Mouse (Mus musculus) liver, embryonic 15.5 days (tissue): ENCODE data around the gene Asphd2. TPM values are rescaled to one million over a fixed set of nuclear protein-coding genes. Genes with fewer than 3 reads are reported as not detected.

Experiments used
- ATAC-seq: fragments of 200-750 bp; cut with Nextera tagmentation; 2 replicates; pipeline ENCODE4 v1.8.0; 2017; ENCODE audit warnings: moderate number of reproducible peaks, mild to moderate bottlenecking, moderate library complexity; ENCODE audit not compliant: insufficient read depth
- H3K27ac ChIP-seq: fragments of 300-500 bp; sonication (generic); replicated peaks from 2 replicates; pipeline ENCODE4 v1.5.1; 2015; ENCODE audit warnings: mild to moderate bottlenecking, inconsistent platforms
- H3K27me3 ChIP-seq: fragments of 300-500 bp; sonication (generic); 2 replicates; pipeline ENCODE4 v1.6.1; 2015; ENCODE audit warnings: mild to moderate bottlenecking, inconsistent platforms
- H3K36me3 ChIP-seq: fragments of 300-500 bp; sonication (generic); replicated peaks from 2 replicates; pipeline ENCODE4 v1.6.1; 2015; ENCODE audit warnings: moderate library complexity, mild to moderate bottlenecking, inconsistent platforms
- H3K4me1 ChIP-seq: fragments of 300-500 bp; sonication (generic); replicated peaks from 2 replicates; pipeline ENCODE4 v1.6.1; 2015; ENCODE audit warnings: inconsistent platforms
- H3K4me2 ChIP-seq: fragments of 300-500 bp; sonication (generic); 2 replicates; pipeline ENCODE4 v1.6.1; 2015; ENCODE audit warnings: moderate library complexity, mild to moderate bottlenecking, inconsistent platforms
- H3K4me3 ChIP-seq: fragments of 300-500 bp; sonication (generic); replicated peaks from 2 replicates; pipeline ENCODE4 v1.5.1; 2015; ENCODE audit warnings: mild to moderate bottlenecking, inconsistent platforms
- H3K9ac ChIP-seq: fragments of 300-500 bp; sonication (generic); 2 replicates; pipeline ENCODE4 v1.6.1; 2015; ENCODE audit warnings: moderate library complexity, mild to moderate bottlenecking, inconsistent platforms
- H3K9me3 ChIP-seq: fragments of 300-500 bp; sonication (generic); replicated peaks from 2 replicates; pipeline ENCODE4 v1.6.1; 2016; ENCODE audit warnings: inconsistent platforms
- WGBS: fragments of 180-500 bp; shearing (Covaris S2); methylation state at CpG from one replicate; pipeline ENCODE4 v1.1.7; 2015; ENCODE audit warnings: mixed read lengths; ENCODE audit not compliant: insufficient replicate concordance; 5-methylcytosine and 5-hydroxymethylcytosine counted together
- polyA plus RNA-seq: library from polyadenylated mRNA; unstranded; fragments of >200 nt; fragmentation: Nextera tagmentation; extraction: Ambion mirVana; gene quantifications from 2 replicates; pipeline ENCODE4 v1.2.1, GENCODE M21; 2015

Asphd2 gene
- polyA plus RNA-seq, 1 experiment from 2014 or later: 0.24 TPM

- Histone ChIP-seq H3K27me3 (peaks cover 58% of the 10 kb centered on the region), H3K9me3 (no peaks in the 10 kb centered on the region), H3K4me3 (no peak overlapping the region), H3K27ac (no peak overlapping the region), H3K4me2 (no peak overlapping the region), H3K9ac (no peak overlapping the region), H3K4me1 (peaks cover 10% of the 10 kb centered on the region), H3K36me3 (no peaks in the 10 kb centered on the region)
- no peak for ATAC-seq
- WGBS: 52% methylated on average over 16 of the region's 16 CpGs
These were observed 3.7 kb downstream of the Asphd2 start for GRCm38 (mm10) chr5:112391002-112391401.

DNA sequence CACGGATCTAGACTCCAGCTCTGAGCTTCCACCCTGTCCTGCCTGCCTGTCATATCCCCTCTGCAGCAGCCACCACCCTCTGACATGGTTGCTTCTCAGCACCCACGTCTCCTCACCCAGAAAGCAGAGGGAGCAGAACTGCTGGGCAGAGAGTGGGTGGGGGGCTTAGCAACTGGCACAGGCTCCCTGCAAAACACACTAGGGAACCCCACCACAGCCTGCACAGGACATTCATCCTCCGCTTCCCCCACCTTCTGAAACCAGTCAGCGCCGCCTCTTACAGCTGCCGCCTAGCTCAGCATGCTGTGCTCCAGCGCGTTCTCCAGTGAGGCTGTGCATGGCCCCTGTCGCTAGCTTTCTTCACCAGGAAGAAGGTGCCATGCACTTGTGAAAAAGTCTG is 5.3 kb downstream of the Asphd2 start:
- WGBS: 55% methylated on average over 9 of the region's 9 CpGs
- Histone ChIP-seq H3K27me3 (peaks cover 41% of the 10 kb centered on the region), H3K9ac (no peak overlapping the region), H3K27ac (no peak overlapping the region), H3K4me1 (peaks cover 17% of the 10 kb centered on the region), H3K36me3 (no peaks in the 10 kb centered on the region), H3K9me3 (no peaks in the 10 kb centered on the region), H3K4me3 (no peak overlapping the region), H3K4me2 (no peak overlapping the region)
- ATAC-seq: no peak

DNA sequence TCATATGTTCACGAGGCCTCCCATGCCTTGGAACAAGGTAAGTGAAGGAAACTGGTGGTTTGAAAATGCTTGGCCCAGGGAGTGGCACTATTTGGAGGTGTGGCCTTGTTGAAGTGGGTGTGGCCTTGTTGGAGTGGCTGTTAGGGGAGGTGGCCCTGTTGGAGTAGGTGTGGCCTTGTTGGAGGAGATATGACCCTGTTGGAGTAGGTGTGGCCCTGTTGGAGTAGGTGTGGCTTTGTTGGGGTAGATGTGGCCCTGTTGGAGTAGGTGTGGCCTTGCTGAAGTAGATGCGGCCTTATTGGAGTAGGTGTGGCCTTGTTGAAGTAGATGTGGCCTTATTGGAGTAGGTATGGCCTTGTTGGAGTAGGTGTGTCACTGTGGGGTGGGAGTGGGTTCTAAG is 8.7 kb downstream of the Asphd2 start:
- H3K36me3 ChIP-seq: no peaks in the 10 kb centered on the region
- no peak overlapping the region for H3K27ac ChIP-seq
- no peak overlapping the region for H3K4me3 ChIP-seq
- no peaks in the 10 kb centered on the region for H3K9me3 ChIP-seq
- peaks cover 8% of the 10 kb centered on the region for H3K27me3 ChIP-seq
- 41% methylated on average over 2 of the region's 2 CpGs for WGBS
- H3K9ac ChIP-seq: no peak overlapping the region
- H3K4me2 ChIP-seq: no peak overlapping the region
- peaks cover 17% of the 10 kb centered on the region for H3K4me1 ChIP-seq
- peak; percentile 82 for ATAC-seq

DNA sequence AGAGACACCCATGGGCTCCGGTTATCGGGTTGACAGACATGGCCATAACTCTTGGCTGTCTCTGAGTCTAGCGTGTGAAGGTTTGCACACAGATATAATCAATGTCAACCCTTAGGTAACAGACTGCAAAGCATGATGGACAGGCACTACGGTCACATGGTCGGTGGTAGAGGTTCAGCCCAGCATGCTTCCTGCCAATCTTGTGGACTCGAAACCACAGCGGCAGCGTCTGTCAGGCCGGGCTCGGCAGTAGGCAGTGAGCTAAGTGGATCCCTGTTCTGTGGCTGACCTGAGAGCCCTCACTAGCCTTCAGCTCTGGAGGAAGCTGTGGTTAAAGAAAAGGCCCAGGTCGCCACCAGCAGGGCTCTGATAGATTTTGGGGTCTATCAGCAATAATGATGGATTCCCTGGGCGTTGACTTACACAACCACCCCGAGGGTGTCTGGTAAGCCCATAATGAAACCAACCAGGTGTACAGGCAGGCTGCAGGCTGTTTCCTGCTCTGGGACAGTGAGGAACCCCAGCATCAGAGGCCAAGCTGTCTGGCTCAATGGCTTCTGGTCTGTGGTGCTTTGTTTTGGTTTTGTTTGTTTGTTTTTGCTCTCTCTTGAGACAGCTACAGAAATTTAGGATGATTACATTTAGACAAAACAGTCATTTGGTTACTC is 9.7 kb downstream of the Asphd2 start:
- H3K27ac ChIP-seq: no peak overlapping the region
- WGBS: 17% methylated on average over 13 of the region's 13 CpGs

GRCm38 (mm10) chr5:112382641-112383330 is 11.9 kb downstream of the Asphd2 start:
- Histone ChIP-seq H3K4me2 (no peak overlapping the region), H3K4me1 (peaks cover 17% of the 10 kb centered on the region), H3K9ac (no peak overlapping the region), H3K27ac (no peak overlapping the region), H3K36me3 (0 out of 2 replicates have a peak, but pooled peaks cover 9% of the 10 kb centered on the region), H3K4me3 (no peak overlapping the region), H3K9me3 (no peaks in the 10 kb centered on the region), H3K27me3 (no peaks in the 10 kb centered on the region)
- WGBS: 62% methylated on average over 17 of the region's 17 CpGs
- no peak for ATAC-seq

More for the DNA sequence above, 9.7 kb downstream of the Asphd2 start:
- Histone ChIP-seq H3K4me2 (no peak overlapping the region), H3K4me1 (peaks cover 17% of the 10 kb centered on the region), H3K27me3 (peaks cover under 1% of the 10 kb centered on the region; the same call in 1 of the 2 replicates), H3K9ac (no peak overlapping the region), H3K9me3 (no peaks in the 10 kb centered on the region), H3K4me3 (no peak overlapping the region), H3K36me3 (no peaks in the 10 kb centered on the region)
- no peak for ATAC-seq

- Histone ChIP-seq H3K4me2 (no peak overlapping the region), H3K27ac (no peak overlapping the region), H3K36me3 (0 out of 2 replicates have a peak, but pooled peaks cover 9% of the 10 kb centered on the region), H3K9ac (no peak overlapping the region), H3K27me3 (no peaks in the 10 kb centered on the region), H3K4me3 (no peak overlapping the region), H3K9me3 (no peaks in the 10 kb centered on the region), H3K4me1 (peaks cover 17% of the 10 kb centered on the region)
- no peak for ATAC-seq
- 71% methylated on average over 9 of the region's 9 CpGs for WGBS
These were observed 12.6 kb downstream of the Asphd2 start for GRCm38 (mm10) chr5:112382042-112382441.

- Histone ChIP-seq H3K27ac (no peak overlapping the region), H3K4me1 (peaks cover 13% of the 10 kb centered on the region), H3K9me3 (no peaks in the 10 kb centered on the region), H3K36me3 (0 out of 2 replicates have a peak, but pooled peaks cover 9% of the 10 kb centered on the region), H3K4me2 (no peak overlapping the region), H3K4me3 (no peak overlapping the region), H3K9ac (no peak overlapping the region), H3K27me3 (no peaks in the 10 kb centered on the region)
- no peak for ATAC-seq
- 71% methylated on average over 11 of the region's 11 CpGs for WGBS
These were observed 13.5 kb downstream of the Asphd2 start for GRCm38 (mm10) chr5:112381154-112381553.

- Histone ChIP-seq H3K27me3 (no peaks in the 10 kb centered on the region), H3K36me3 (peaks cover 24% of the 10 kb centered on the region), H3K4me1 (no peaks in the 10 kb centered on the region), H3K27ac (no peak overlapping the region), H3K4me3 (no peak overlapping the region), H3K4me2 (no peak overlapping the region), H3K9me3 (no peaks in the 10 kb centered on the region), H3K9ac (no peak overlapping the region)
- no peak for ATAC-seq
- WGBS: 66% methylated on average over 6 of the region's 6 CpGs
These were observed 15.9 kb downstream of the Asphd2 start for GRCm38 (mm10) chr5:112378716-112379115.

DNA sequence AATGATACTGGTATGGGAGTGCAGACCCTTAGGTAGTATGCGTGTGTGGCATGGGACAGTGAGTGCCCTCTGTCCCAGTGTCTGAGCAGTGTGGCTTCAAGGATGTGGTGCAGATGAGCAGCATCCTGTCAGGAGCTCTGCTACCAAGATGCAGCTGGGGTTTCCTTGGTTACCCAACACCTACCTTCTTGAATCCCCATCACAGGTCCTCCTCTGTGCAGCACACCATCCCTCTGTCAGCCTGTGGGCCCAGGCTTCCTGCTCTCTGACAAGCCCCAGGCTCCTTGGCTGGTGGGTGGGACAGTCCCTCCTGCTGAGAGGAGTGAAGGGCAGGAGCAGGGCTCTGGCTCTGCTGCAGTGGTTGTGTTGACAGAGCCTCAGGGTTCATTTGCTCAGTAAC is 17.3 kb downstream of the Asphd2 start:
- no peak for ATAC-seq

GRCm38 (mm10) chr5:112376111-112376510 is 18.6 kb downstream of the Asphd2 start:
- Histone ChIP-seq H3K27ac (no peak overlapping the region), H3K27me3 (no peaks in the 10 kb centered on the region), H3K9ac (no peak overlapping the region), H3K36me3 (peaks cover 24% of the 10 kb centered on the region), H3K4me2 (no peak overlapping the region), H3K4me3 (no peak overlapping the region), H3K9me3 (no peaks in the 10 kb centered on the region), H3K4me1 (no peaks in the 10 kb centered on the region)
- ATAC-seq: 0 out of 2 replicates have a peak, but pooled peaks have one; percentile 18
- WGBS: 54% methylated on average over 4 of the region's 4 CpGs

More for the DNA sequence above, 17.3 kb downstream of the Asphd2 start:
- Histone ChIP-seq H3K4me3 (no peak overlapping the region), H3K9me3 (no peaks in the 10 kb centered on the region), H3K4me1 (no peaks in the 10 kb centered on the region), H3K4me2 (no peak overlapping the region), H3K27ac (no peak overlapping the region), H3K27me3 (no peaks in the 10 kb centered on the region), H3K9ac (no peak overlapping the region), H3K36me3 (peaks cover 24% of the 10 kb centered on the region)
- 65% methylated on average over 1 of the region's 1 CpGs for WGBS

DNA sequence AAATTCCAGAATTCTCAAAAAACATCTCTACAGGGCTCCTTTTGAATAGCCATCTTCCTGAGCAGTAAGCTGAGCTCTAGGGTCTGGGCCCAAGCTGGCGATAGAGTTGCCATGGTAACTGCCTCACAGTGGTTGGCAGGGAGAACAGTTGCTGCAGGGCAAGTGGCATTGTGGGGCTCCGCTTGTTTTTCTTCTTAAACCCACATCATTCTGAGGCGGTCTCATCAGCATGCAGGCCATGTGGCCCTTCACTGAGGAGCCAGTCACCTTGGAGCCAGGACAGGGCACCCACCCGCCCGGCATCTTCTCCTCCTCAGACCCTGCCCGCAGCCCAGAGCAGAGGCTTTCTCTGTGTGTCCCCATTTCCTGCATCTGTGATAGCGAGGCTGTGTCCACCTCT is 22.7 kb downstream of the Asphd2 start:
- Histone ChIP-seq H3K36me3 (peaks cover 32% of the 10 kb centered on the region), H3K4me1 (no peaks in the 10 kb centered on the region), H3K4me2 (no peak overlapping the region), H3K9ac (no peak overlapping the region), H3K27ac (no peak overlapping the region), H3K27me3 (no peaks in the 10 kb centered on the region), H3K9me3 (no peaks in the 10 kb centered on the region), H3K4me3 (no peak overlapping the region)
- no peak for ATAC-seq
- WGBS: 71% methylated on average over 7 of the region's 7 CpGs
